Mouse (Mus musculus): ENCODE data around the gene Msgn1. TPM values are rescaled to one million over a fixed set of nuclear protein-coding genes. Genes with fewer than 3 reads are reported as not detected.
A peak's percentile ranks its signal among the peaks of the same experiment; 100 is the strongest.

Msgn1 gene
- polyA plus RNA-seq (2015; fragmentation: Nextera tagmentation; extraction: Ambion mirVana): not detected in 2 replicates

DNA sequence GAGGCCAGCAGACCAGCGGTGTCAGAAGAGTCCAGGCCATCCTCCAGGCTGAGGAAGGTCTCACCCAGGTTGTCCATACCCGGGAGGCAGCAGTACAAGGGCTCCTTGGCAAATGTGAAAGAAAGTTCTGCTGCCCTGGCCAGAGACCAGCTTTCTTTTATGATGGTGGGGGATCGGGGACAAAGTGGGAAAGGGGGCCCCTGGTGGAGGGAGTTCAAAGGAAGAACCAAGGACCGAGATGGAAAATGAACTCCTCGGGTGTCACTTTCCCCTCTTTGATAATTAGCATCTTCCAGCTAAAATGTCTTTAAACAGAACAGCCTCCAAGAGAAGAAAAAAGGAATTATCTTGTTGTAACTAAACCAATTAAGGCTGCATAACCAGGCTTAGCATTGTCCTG is at the start of gene Msgn1:
Gene Msgn1, minus strand, starts transcription at position 101 of the 400 bp plus-strand sequence.
- peak within 1 kb of the TSS; percentile 31 for H3K4me2 ChIP-seq (replicated peaks; ENCODE audit: low read depth, low read length)
- no peak within 1 kb of the TSS for H3K9ac ChIP-seq (replicated peaks; ENCODE audit: low read length)
- H3K4me3 ChIP-seq (ENCODE audit: low read length): no peak within 1 kb of the TSS
- H3K27ac ChIP-seq (ENCODE audit: low read length): no peak within 1 kb of the TSS
- H3K27me3 ChIP-seq (ENCODE audit: insufficient read depth, low read length): peaks cover 4% of the 10 kb centered on the region
- no peaks in the 10 kb centered on the region for H3K36me3 ChIP-seq (ENCODE audit: insufficient read depth, low read length)
- 10% methylated on average over 5 of the region's 5 CpGs for WGBS
- no peak for ATAC-seq (ENCODE audit: low FRiP score, low TSS enrichment)
- no peaks in the 10 kb centered on the region for H3K9me3 ChIP-seq (ENCODE audit: low read length)
- H3K4me1 ChIP-seq (ENCODE audit: insufficient read depth, low read length): peaks cover 5% of the 10 kb centered on the region; the same call in 1 of the 2 replicates

DNA sequence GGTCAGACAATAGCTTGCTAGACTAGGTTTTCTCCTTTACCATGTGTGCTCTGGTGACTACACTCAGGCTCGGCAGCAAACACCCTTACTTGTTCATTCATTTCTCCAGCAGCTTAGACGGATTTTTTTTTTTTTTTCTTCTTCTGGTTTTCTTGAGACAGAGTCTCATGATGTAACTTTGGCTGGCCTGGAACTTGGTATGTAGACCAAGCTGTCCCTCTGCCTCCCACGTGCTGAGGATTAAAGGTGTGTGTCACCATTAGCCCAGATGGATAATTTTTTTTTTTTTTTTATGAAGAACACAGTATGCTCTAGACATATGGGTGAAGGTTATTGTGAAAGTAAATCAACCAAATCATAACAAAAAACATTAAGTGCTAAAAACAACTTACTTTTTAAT is 41.5 kb upstream of the Msgn1 start:
- H3K27ac ChIP-seq (ENCODE audit: low read length): no peak overlapping the region
- H3K4me3 ChIP-seq (ENCODE audit: low read length): no peak overlapping the region
- H3K4me1 ChIP-seq (ENCODE audit: insufficient read depth, low read length): no peaks in the 10 kb centered on the region
- no peak for ATAC-seq (ENCODE audit: low FRiP score, low TSS enrichment)
- H3K4me2 ChIP-seq (replicated peaks; ENCODE audit: low read depth, low read length): no peak overlapping the region
- WGBS: 77% methylated on average over 3 of the region's 3 CpGs
- H3K9ac ChIP-seq (replicated peaks; ENCODE audit: low read length): no peak overlapping the region
- no peaks in the 10 kb centered on the region for H3K9me3 ChIP-seq (ENCODE audit: low read length)
- H3K27me3 ChIP-seq (ENCODE audit: insufficient read depth, low read length): no peaks in the 10 kb centered on the region
- peaks cover 11% of the 10 kb centered on the region for H3K36me3 ChIP-seq (ENCODE audit: insufficient read depth, low read length)

DNA sequence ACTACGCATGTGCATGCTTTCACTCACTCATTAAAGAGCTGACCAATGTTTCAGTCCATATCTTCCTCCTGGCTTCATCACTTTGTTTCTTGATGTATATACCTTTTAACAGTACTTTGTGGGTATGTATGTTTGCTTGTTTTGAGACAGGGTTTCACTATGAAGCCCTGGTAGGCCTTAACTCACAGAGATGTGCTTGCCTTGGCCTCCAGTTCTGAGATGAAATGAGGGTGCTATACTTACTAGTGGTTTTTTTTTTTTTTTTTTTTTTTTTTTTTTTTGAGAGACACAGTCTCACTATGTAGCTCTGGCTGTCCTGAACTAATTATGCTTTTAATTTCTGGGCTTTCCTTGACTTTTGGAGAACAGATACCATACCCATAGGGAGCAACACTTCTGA is 38.7 kb upstream of the Msgn1 start:
- Histone ChIP-seq H3K9me3 (ENCODE audit: low read length) (no peaks in the 10 kb centered on the region), H3K36me3 (ENCODE audit: insufficient read depth, low read length) (peaks cover 16% of the 10 kb centered on the region), H3K27me3 (ENCODE audit: insufficient read depth, low read length) (no peaks in the 10 kb centered on the region), H3K27ac (ENCODE audit: low read length) (no peak overlapping the region), H3K4me1 (ENCODE audit: insufficient read depth, low read length) (no peaks in the 10 kb centered on the region), H3K9ac (replicated peaks; ENCODE audit: low read length) (no peak overlapping the region), H3K4me3 (ENCODE audit: low read length) (no peak overlapping the region), H3K4me2 (replicated peaks; ENCODE audit: low read depth, low read length) (no peak overlapping the region)
- 95% methylated on average over 1 of the region's 1 CpGs for whole genome bisulfite sequencing
- no peak for ATAC-seq (ENCODE audit: low FRiP score, low TSS enrichment)

DNA sequence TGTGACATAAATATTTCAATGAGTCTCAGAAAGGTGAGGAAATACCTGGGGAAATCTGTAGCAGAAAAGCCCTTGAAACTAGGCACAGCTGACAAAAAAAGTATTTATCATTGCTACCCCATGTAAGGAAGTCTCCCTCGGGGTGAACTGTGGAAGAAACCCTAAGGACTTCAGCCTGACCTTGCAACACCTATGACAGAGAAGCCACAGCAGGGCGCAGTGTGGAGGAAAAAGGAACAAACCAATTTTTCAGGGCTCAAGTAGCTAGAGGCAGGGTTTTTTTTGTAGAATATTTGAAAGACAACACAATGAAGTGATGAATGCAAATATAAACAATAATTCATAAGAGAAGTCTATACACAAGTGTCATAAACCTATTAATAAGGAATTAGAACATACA is 27.2 kb upstream of the Msgn1 start:
- Histone ChIP-seq H3K36me3 (ENCODE audit: insufficient read depth, low read length) (no peaks in the 10 kb centered on the region), H3K4me1 (ENCODE audit: insufficient read depth, low read length) (no peaks in the 10 kb centered on the region), H3K9ac (replicated peaks; ENCODE audit: low read length) (no peak overlapping the region), H3K4me2 (replicated peaks; ENCODE audit: low read depth, low read length) (no peak overlapping the region), H3K9me3 (ENCODE audit: low read length) (no peaks in the 10 kb centered on the region), H3K27ac (ENCODE audit: low read length) (no peak overlapping the region), H3K27me3 (ENCODE audit: insufficient read depth, low read length) (no peaks in the 10 kb centered on the region), H3K4me3 (ENCODE audit: low read length) (no peak overlapping the region)
- WGBS: 78% methylated on average over 2 of the region's 2 CpGs
- ATAC-seq (ENCODE audit: low FRiP score, low TSS enrichment): no peak

DNA sequence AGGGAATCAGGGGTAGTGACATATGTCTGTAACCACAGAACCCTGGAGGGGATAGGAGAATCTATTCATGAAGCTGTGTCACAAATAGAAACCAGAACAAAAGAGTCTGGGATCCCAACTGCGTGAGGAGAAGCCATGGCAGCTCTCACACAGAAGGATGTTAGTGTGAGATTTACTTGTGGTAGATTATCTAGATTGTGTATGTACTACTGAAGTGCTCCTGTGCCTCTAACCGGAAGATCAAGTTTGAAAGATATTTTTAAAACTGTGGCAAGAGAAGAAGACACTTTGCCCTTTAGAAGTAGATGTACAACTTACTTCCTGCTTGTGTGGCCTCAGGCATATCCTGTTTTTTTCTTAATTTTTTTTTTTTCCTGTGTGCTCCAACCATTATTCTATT is 21.5 kb upstream of the Msgn1 start:
- WGBS: 78% methylated on average over 2 of the region's 2 CpGs
- H3K9ac ChIP-seq (replicated peaks; ENCODE audit: low read length): no peak overlapping the region
- no peaks in the 10 kb centered on the region for H3K27me3 ChIP-seq (ENCODE audit: insufficient read depth, low read length)
- no peaks in the 10 kb centered on the region for H3K36me3 ChIP-seq (ENCODE audit: insufficient read depth, low read length)
- H3K4me1 ChIP-seq (ENCODE audit: insufficient read depth, low read length): peaks cover 12% of the 10 kb centered on the region; the same call in 1 of the 2 replicates
- ATAC-seq (ENCODE audit: low FRiP score, low TSS enrichment): no peak
- no peak overlapping the region for H3K4me2 ChIP-seq (replicated peaks; ENCODE audit: low read depth, low read length)
- H3K9me3 ChIP-seq (ENCODE audit: low read length): no peaks in the 10 kb centered on the region
- H3K27ac ChIP-seq (ENCODE audit: low read length): no peak overlapping the region
- no peak overlapping the region for H3K4me3 ChIP-seq (ENCODE audit: low read length)

DNA sequence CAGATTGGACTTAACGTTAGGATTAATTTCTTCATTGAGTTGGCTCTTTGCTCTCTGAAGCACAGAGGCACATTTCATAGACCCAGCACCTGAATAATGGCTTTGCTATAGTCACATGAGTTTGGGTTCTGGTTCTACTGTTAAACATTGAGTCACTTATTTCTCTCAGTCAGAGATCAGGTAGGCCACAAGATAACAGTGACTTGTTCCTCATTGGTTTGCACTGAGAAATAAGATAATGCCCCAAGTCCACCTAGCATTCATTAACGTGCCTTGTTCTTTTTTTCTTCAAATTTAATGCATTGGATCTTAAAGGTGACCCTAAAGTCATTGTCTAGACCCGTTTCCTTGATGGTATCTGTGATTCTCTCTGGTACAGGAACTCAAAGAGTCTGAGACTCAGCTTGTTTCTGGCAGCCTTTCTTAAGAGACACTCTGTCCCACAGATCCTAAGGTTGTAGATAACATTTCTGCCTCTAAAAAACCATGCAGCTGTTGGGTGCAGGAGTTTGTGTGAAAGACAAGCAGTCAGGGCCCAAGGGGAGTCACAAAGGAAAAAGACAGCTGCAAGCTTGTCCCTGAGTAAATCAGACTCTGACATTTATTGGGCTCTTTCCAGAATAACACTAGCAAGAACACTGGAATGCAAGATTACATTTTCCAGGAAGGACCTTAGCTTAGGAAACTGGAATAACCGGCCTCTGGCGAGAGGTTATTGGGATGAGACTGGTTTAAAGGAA is 17.9 kb upstream of the Msgn1 start:
- ATAC-seq (ENCODE audit: low FRiP score, low TSS enrichment): no peak
- WGBS: 33% methylated on average over 5 of the region's 5 CpGs
- H3K4me3 ChIP-seq (ENCODE audit: low read length): no peak overlapping the region
- peak overlapping the region; percentile 38; the same call in 1 of the 2 replicates for H3K27ac ChIP-seq (ENCODE audit: low read length)
- H3K4me1 ChIP-seq (ENCODE audit: insufficient read depth, low read length): peaks cover 25% of the 10 kb centered on the region
- no peak overlapping the region for H3K4me2 ChIP-seq (replicated peaks; ENCODE audit: low read depth, low read length)
- H3K9me3 ChIP-seq (ENCODE audit: low read length): no peaks in the 10 kb centered on the region
- H3K36me3 ChIP-seq (ENCODE audit: insufficient read depth, low read length): no peaks in the 10 kb centered on the region
- no peaks in the 10 kb centered on the region for H3K27me3 ChIP-seq (ENCODE audit: insufficient read depth, low read length)
- no peak overlapping the region for H3K9ac ChIP-seq (replicated peaks; ENCODE audit: low read length)

DNA sequence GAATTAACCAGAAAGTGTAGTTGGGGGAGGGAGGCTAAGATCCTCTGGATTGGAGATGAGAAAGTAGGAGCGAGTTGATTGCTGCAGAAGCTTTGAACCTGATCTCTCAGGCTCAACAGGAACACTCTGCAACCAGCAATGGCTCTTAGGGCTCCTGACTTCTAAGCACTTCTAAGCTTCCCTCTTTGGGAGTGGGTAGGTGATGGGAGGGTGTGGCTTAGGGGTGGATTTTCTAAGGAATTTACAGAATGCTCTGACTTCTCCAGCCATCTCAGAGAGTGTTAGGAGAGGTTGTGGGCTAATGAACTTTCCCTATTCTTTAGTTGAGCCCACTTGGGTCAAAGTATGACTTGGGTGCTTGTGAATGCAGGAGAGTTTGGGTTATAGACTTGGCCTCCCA is 17.4 kb upstream of the Msgn1 start:
- no peak for ATAC-seq (ENCODE audit: low FRiP score, low TSS enrichment)
- Histone ChIP-seq H3K9ac (replicated peaks; ENCODE audit: low read length) (no peak overlapping the region), H3K9me3 (ENCODE audit: low read length) (no peaks in the 10 kb centered on the region), H3K27me3 (ENCODE audit: insufficient read depth, low read length) (no peaks in the 10 kb centered on the region), H3K4me2 (replicated peaks; ENCODE audit: low read depth, low read length) (no peak overlapping the region), H3K27ac (ENCODE audit: low read length) (no peak overlapping the region), H3K36me3 (ENCODE audit: insufficient read depth, low read length) (no peaks in the 10 kb centered on the region), H3K4me3 (ENCODE audit: low read length) (no peak overlapping the region), H3K4me1 (ENCODE audit: insufficient read depth, low read length) (peaks cover 30% of the 10 kb centered on the region)
- WGBS: 70% methylated on average over 1 of the region's 1 CpGs

DNA sequence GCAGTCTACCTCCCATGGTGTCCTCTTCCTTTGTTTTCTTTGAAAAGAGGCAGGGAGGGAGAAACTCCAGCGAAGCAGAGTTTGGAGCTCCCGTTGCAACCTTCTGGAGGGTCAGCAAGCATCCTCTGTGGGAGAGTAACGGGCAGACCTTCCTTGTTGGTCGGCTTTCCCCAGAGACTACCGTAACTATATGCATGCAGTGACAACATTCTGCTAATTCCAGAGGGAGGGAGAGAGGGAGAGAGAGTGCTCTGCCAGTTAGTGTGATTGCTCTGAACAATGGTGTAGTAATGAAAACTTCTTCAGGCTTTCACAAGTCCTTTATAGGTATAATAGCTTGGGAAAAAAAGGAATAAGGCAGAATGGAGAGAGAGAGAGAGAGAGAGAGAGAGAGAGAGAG is 15.9 kb upstream of the Msgn1 start:
- H3K4me3 ChIP-seq (ENCODE audit: low read length): no peak overlapping the region
- H3K4me1 ChIP-seq (ENCODE audit: insufficient read depth, low read length): peaks cover 30% of the 10 kb centered on the region

DNA sequence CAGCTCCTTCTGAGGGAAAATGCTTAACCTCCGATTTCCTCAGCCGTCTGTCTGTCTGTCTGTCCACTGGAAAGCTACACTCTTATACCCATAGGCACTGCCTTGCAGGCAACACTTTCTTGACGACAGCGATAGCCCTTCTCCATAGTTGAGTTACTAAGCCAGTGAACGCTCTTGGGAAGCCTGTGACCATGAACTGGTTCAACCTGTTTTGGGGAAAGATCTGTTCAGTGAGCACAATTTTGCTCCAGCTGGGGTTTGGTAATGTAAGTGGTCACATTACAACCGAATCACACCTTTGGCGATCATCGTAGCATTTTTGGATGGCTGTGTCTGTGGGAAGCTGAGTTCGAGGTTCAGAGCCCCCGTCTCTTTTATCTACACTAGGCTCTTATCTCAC is 14.3 kb upstream of the Msgn1 start:
- Histone ChIP-seq H3K4me3 (ENCODE audit: low read length) (no peak overlapping the region), H3K4me2 (replicated peaks; ENCODE audit: low read depth, low read length) (no peak overlapping the region), H3K36me3 (ENCODE audit: insufficient read depth, low read length) (no peaks in the 10 kb centered on the region), H3K9ac (replicated peaks; ENCODE audit: low read length) (no peak overlapping the region), H3K27ac (ENCODE audit: low read length) (no peak overlapping the region), H3K9me3 (ENCODE audit: low read length) (no peaks in the 10 kb centered on the region), H3K27me3 (ENCODE audit: insufficient read depth, low read length) (peaks cover 3% of the 10 kb centered on the region; the same call in 1 of the 2 replicates), H3K4me1 (ENCODE audit: insufficient read depth, low read length) (peaks cover 30% of the 10 kb centered on the region)
- WGBS: 71% methylated on average over 10 of the region's 10 CpGs
- ATAC-seq (ENCODE audit: low FRiP score, low TSS enrichment): peak; percentile 39; the same call in 1 of the 2 replicates

More for the DNA sequence above, 15.9 kb upstream of the Msgn1 start:
- H3K36me3 ChIP-seq (ENCODE audit: insufficient read depth, low read length): no peaks in the 10 kb centered on the region
- no peaks in the 10 kb centered on the region for H3K27me3 ChIP-seq (ENCODE audit: insufficient read depth, low read length)
- no peaks in the 10 kb centered on the region for H3K9me3 ChIP-seq (ENCODE audit: low read length)
- H3K27ac ChIP-seq (ENCODE audit: low read length): no peak overlapping the region
- H3K9ac ChIP-seq (replicated peaks; ENCODE audit: low read length): no peak overlapping the region
- 8% methylated on average over 5 of the region's 5 CpGs for WGBS
- ATAC-seq (ENCODE audit: low FRiP score, low TSS enrichment): no peak
- 0 out of 2 replicates have a peak overlapping the region, but pooled peaks have one; percentile 12 for H3K4me2 ChIP-seq (replicated peaks; ENCODE audit: low read depth, low read length)

DNA sequence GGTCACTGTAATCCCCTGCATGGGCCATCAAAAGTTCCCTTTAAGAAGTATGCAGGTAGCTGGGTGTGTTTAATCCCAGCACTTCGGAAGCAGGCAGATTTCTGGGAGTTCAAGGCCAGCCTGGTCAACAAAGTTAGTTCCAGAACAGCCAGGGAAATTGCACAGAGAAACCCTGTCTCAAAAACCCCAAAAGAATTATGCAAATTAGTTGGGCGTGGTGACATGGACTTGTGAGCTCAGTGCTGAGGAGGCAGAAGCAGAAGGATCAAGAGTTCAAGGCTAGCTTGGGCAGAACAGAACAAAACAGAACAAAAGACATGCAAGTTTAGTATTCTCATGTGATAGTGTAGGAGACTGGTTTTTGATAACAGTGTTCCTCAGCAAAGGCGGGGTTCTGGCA is 13.8 kb upstream of the Msgn1 start:
- Histone ChIP-seq H3K9me3 (ENCODE audit: low read length) (no peaks in the 10 kb centered on the region), H3K4me2 (replicated peaks; ENCODE audit: low read depth, low read length) (no peak overlapping the region), H3K27ac (ENCODE audit: low read length) (no peak overlapping the region), H3K27me3 (ENCODE audit: insufficient read depth, low read length) (peaks cover 3% of the 10 kb centered on the region; the same call in 1 of the 2 replicates), H3K4me3 (ENCODE audit: low read length) (no peak overlapping the region), H3K9ac (replicated peaks; ENCODE audit: low read length) (no peak overlapping the region), H3K36me3 (ENCODE audit: insufficient read depth, low read length) (no peaks in the 10 kb centered on the region), H3K4me1 (ENCODE audit: insufficient read depth, low read length) (peaks cover 30% of the 10 kb centered on the region)
- WGBS: 65% methylated on average over 3 of the region's 3 CpGs
- no peak for ATAC-seq (ENCODE audit: low FRiP score, low TSS enrichment)
